In the genomic region with DNA sequence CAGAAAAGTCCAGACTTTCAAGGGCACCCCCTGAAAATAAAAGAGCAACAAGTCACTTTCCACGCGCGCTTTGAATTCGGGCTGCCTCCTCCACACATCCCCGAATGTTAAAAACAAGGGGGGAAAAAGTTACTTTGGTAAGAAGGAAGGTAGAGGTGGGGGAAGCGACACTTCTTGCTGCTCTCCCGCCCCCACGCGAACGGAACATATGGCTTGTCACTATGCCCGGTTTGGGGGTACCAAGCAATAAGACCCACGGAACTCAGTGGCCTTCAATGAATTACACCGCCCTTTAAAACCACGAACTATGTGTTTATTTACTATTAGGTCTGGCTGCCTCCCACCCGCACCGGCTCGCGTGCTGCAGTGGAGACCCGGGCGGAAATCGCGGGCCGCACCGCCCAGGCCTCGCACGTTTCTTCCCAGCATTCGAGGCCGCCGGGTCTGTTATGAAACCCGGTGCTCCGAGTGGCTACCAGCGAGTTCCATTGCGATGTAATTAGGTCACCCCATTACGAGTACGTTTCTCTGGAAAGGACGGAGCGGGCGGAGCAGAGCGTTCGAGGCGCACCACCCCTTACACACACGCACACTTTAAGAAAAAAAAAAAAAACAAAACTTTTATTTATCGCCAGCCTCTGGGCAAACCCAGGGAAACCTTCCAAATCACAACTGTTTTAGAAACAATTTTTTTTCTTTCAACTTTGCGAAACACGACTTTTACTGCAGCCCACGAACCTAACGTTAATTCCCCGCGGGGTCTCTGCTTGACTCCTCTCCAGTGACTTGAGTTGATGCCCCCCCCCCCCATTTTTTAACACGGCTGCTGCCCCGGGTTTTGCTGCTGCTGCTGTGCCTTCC, we compare ENCODE assay signal across 8 mouse cellular contexts. TPM values are rescaled to one million over a fixed set of nuclear protein-coding genes. Genes with fewer than 3 reads are reported as not detected.
DNase-seq lines count a peak whose midpoint lies in the region; ATAC-seq and TF ChIP-seq lines count a peak whose summit lies in the region.

No protein-coding gene starts in this region.

- TF ChIP-seq CTCF in lung, embryonic 14.5 days (IDR thresholded peaks at IDR 0.05; ENCODE audit: low read depth) = no peak

- DNase-seq in CD8-positive naive resting alpha-beta T cell, adult 2 months (ENCODE audit: low read depth in 2 of 2, low spot score in 2 of 2) = peak; percentile 55 to 67
- DNase-seq in adrenal gland, postnatal 4 days (ENCODE audit: low spot score in 2 of 2) = peak; percentile 57 to 69
- DNase-seq in lung, embryonic 14.5 days = peak; percentile 86
- DNase-seq in thymus, adult 18-20 months = peak; percentile 63 to 70

- no peaks in the 10 kb centered on the region for H3K27me3 ChIP-seq in heart, embryonic 11.5 days (ENCODE audit: control insufficient read depth, insufficient read depth, low read length)
- no peaks in the 10 kb centered on the region for H3K27me3 ChIP-seq in kidney, embryonic 14.5 days (ENCODE audit: control insufficient read depth, insufficient read depth, low read length)
- H3K27me3 ChIP-seq in lung, embryonic 14.5 days (ENCODE audit: insufficient read depth, low read length) = no peaks in the 10 kb centered on the region
- H3K27me3 ChIP-seq in neural tube, embryonic 15.5 days (replicated peaks) = peaks cover 13% of the 10 kb centered on the region

- under 1% methylated on average over 51 of the region's 51 CpGs for WGBS in heart, embryonic 11.5 days (ENCODE audit: insufficient replicate concordance)
- under 1% methylated on average over 51 of the region's 51 CpGs for WGBS in kidney, embryonic 14.5 days
- under 1% methylated on average over 51 of the region's 51 CpGs for WGBS in lung, embryonic 14.5 days
- WGBS in neural tube, embryonic 15.5 days = 1% methylated on average over 51 of the region's 51 CpGs

- H3K4me3 ChIP-seq in heart, embryonic 11.5 days (ENCODE audit: low read depth, low read length) = peak overlapping the region; percentile 95
- H3K4me3 ChIP-seq in kidney, embryonic 14.5 days (ENCODE audit: low read length) = peak overlapping the region; percentile 69
- peak overlapping the region; percentile 96 for H3K4me3 ChIP-seq in lung, embryonic 14.5 days (ENCODE audit: low read depth, low read length)
- peak overlapping the region; percentile 68 for H3K4me3 ChIP-seq in neural tube, embryonic 15.5 days (replicated peaks)

- peaks cover 7% of the 10 kb centered on the region for H3K36me3 ChIP-seq in heart, embryonic 11.5 days (ENCODE audit: control insufficient read depth, insufficient read depth, low read length)
- H3K36me3 ChIP-seq in kidney, embryonic 14.5 days (ENCODE audit: control insufficient read depth, insufficient read depth, low read length) = peaks cover 17% of the 10 kb centered on the region
- peaks cover 27% of the 10 kb centered on the region for H3K36me3 ChIP-seq in lung, embryonic 14.5 days (ENCODE audit: insufficient read depth)
- no peaks in the 10 kb centered on the region for H3K36me3 ChIP-seq in neural tube, embryonic 15.5 days

- H3K9me3 ChIP-seq in heart, embryonic 11.5 days (replicated peaks; ENCODE audit: control insufficient read depth, low read length) = no peaks in the 10 kb centered on the region
- H3K9me3 ChIP-seq in kidney, embryonic 14.5 days (ENCODE audit: control insufficient read depth, low read length) = no peaks in the 10 kb centered on the region
- H3K9me3 ChIP-seq in lung, embryonic 14.5 days (ENCODE audit: low read depth, low read length) = no peaks in the 10 kb centered on the region
- H3K9me3 ChIP-seq in neural tube, embryonic 15.5 days (replicated peaks) = no peaks in the 10 kb centered on the region

- peaks cover 21% of the 10 kb centered on the region for H3K4me1 ChIP-seq in heart, embryonic 11.5 days (ENCODE audit: control insufficient read depth, insufficient read depth, low read length)
- H3K4me1 ChIP-seq in kidney, embryonic 14.5 days (ENCODE audit: control insufficient read depth, insufficient read depth, low read length) = peaks cover 22% of the 10 kb centered on the region
- H3K4me1 ChIP-seq in lung, embryonic 14.5 days (ENCODE audit: insufficient read depth) = peaks cover 7% of the 10 kb centered on the region; the same call in 1 of the 2 replicates
- H3K4me1 ChIP-seq in neural tube, embryonic 15.5 days = peaks cover 47% of the 10 kb centered on the region

- H3K9ac ChIP-seq in heart, embryonic 11.5 days (ENCODE audit: low read depth, low read length) = peak overlapping the region; percentile 97
- H3K9ac ChIP-seq in kidney, embryonic 14.5 days (ENCODE audit: low read depth, low read length) = peak overlapping the region; percentile 90
- H3K9ac ChIP-seq in lung, embryonic 14.5 days = peak overlapping the region; percentile 89
- H3K9ac ChIP-seq in neural tube, embryonic 15.5 days (replicated peaks) = peak overlapping the region; percentile 54

- ATAC-seq in erythroblast, adult 5-6 weeks (replicated peaks; ENCODE audit: low FRiP score, poor library complexity, severe bottlenecking) = peak; percentile 35
- ATAC-seq in heart, embryonic 11.5 days (replicated peaks; ENCODE audit: insufficient number of reproducible peaks, low FRiP score, low TSS enrichment) = no peak
- ATAC-seq in kidney, embryonic 14.5 days (ENCODE audit: low FRiP score, low TSS enrichment) = no peak
- peak; percentile 7; the same call in 1 of the 2 replicates for ATAC-seq in lung, embryonic 14.5 days (ENCODE audit: insufficient read depth)
- no peak for ATAC-seq in neural tube, embryonic 15.5 days (ENCODE audit: low FRiP score)

- H3K27ac ChIP-seq in heart, embryonic 11.5 days (ENCODE audit: low read depth, low read length) = peak overlapping the region; percentile 99
- peak overlapping the region; percentile 99 for H3K27ac ChIP-seq in kidney, embryonic 14.5 days (ENCODE audit: low read depth, low read length)
- peak overlapping the region; percentile 99 for H3K27ac ChIP-seq in lung, embryonic 14.5 days (ENCODE audit: low read depth)
- H3K27ac ChIP-seq in neural tube, embryonic 15.5 days (replicated peaks) = peak overlapping the region; percentile 86

- peak overlapping the region; percentile 96 for H3K4me2 ChIP-seq in heart, embryonic 11.5 days
- peak overlapping the region; percentile 88 for H3K4me2 ChIP-seq in kidney, embryonic 14.5 days (replicated peaks; ENCODE audit: low read depth, low read length)
- H3K4me2 ChIP-seq in lung, embryonic 14.5 days = peak overlapping the region; percentile 98
- peak overlapping the region; percentile 95 for H3K4me2 ChIP-seq in neural tube, embryonic 15.5 days

RNA-seq across cellular contexts. Expression of gene Zfp36l1, which starts 1.4 kb away (rescaled TPM):
- 100 to 1,000 TPM; 264 to 275 TPM for total RNA-seq in adrenal gland, postnatal 4 days (2021)
- total RNA-seq in erythroblast, adult 5-6 weeks (2015; ENCODE audit: low replicate concordance) = 8.8 and 12.7 TPM in 2 replicates
- total RNA-seq in erythroblast, adult 5-6 weeks (2017; ENCODE audit: low replicate concordance) = 4.0 and 4.3 TPM in 2 replicates
- polyA plus RNA-seq in heart, embryonic 11.5 days (2014; fragmentation: Nextera tagmentation; extraction: Ambion mirVana) = 133 and 144 TPM in 2 replicates
- polyA plus RNA-seq in kidney, embryonic 14.5 days (2014; fragmentation: Nextera tagmentation; extraction: Ambion mirVana) = 166 and 175 TPM in 2 replicates
- 190 and 192 TPM in 2 replicates for polyA plus RNA-seq in lung, embryonic 14.5 days (2014; fragmentation: Nextera tagmentation; extraction: Ambion mirVana)
- 33.6 and 54.3 TPM in 2 replicates for polyA plus RNA-seq in neural tube, embryonic 15.5 days (2015; fragmentation: Nextera tagmentation; extraction: Ambion mirVana)

Comparison
In these comparisons a context has a peak if more than half of its experiments do, and no peak if none do; other contexts are left out.
1. ATAC-seq: peak in erythroblast, adult 5-6 weeks (single experiment) and lung, embryonic 14.5 days (single experiment); none in heart, embryonic 11.5 days (single experiment), kidney, embryonic 14.5 days (single experiment) and neural tube, embryonic 15.5 days (single experiment).
2. Peak in every context shown above with its lines, with median percentiles within 50 percentile points of each other: DNase-seq, H3K27ac ChIP-seq, H3K4me2 ChIP-seq, H3K4me3 ChIP-seq and H3K9ac ChIP-seq.